28 mouse cellular contexts compared by ENCODE assay signal in the genomic region with DNA sequence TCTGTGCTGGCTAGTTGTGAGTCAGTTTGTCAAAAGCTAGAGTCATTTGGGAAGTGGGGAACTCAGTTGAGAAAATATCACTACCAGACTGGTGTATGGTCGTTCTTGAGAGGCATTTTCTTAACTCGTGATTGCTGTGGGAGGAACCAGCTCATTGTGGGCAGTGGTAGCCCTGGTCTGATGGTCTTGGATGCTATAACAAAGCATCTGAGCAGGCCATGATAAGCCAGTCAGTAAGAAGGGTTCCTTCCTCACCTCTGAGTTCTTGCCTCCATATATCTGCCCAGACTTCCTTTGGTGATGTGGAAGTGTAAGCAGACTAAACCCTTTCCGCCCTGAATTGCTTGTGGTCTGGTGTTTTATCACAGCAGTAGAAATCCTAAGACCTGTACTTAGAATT.
DNase-seq lines count a peak whose midpoint lies in the region; ATAC-seq and TF ChIP-seq lines count a peak whose summit lies in the region.
"Had no signal": no experiment of that assay in that cellular context is flagged by ENCODE, and none has a peak within 500 bp of the region (broad histone marks: within the 10 kb centered on the region; RNA-seq: fewer than 3 reads in every experiment).

No protein-coding gene starts in this region.

- intact Hi-C loops in gastrocnemius, adult 2 months (cut with DNase I): no loop called here
- intact Hi-C loops in gastrocnemius, postnatal 36 days (cut with DNase I): loop anchor here (5.0 kb wide), 1 partner anchor 37 kb away; no protein-coding TSS in a partner anchor
- intact Hi-C loops in left cerebral cortex, postnatal 36 days (cut with DNase I): no loop called here
- intact Hi-C loops in left cerebral cortex, postnatal 10 days (cut with DNase I): no loop called here

- TF ChIP-seq CTCF in gastrocnemius, adult 2 months (IDR thresholded peaks at IDR 0.05): no peak

- H3K4me3 ChIP-seq in gastrocnemius, adult 2 months: no peak overlapping the region
- H3K4me3 ChIP-seq: embryonic facial prominence, embryonic 12.5 days; embryonic facial prominence, embryonic 15.5 days; forebrain, embryonic 12.5 days; forebrain, embryonic 15.5 days; heart, embryonic 12.5 days; heart, embryonic 15.5 days had no signal

- peak; percentile 68 for ATAC-seq in common myeloid progenitor, adult 5-6 weeks (replicated peaks; ENCODE audit: low read depth, poor library complexity, severe bottlenecking)
- ATAC-seq: forebrain, embryonic 15.5 days; hindbrain, postnatal 0 days; intestine, postnatal 0 days had no signal

- no peak for DNase-seq in gastrocnemius, adult 2 months
- no peak for DNase-seq in gastrocnemius, postnatal 36 days
- DNase-seq in CD4-positive, CD25-positive, alpha-beta regulatory T cell, adult 2 months (ENCODE audit: low read depth, low spot score): peak; percentile 8
- DNase-seq in naive thymus-derived CD4-positive, alpha-beta T cell, adult 2 months (ENCODE audit: low read depth): peak; percentile 17
- DNase-seq in left cerebral cortex, postnatal 36 days (ENCODE audit: low spot score in 2 of 2): no peak
- no peak for DNase-seq in urinary bladder, postnatal 25 days (ENCODE audit: low spot score)
- DNase-seq in left cerebral cortex, postnatal 10 days (ENCODE audit: extremely low spot score in 1 of 2, low spot score in 2 of 2): no peak
- DNase-seq: adrenal gland, adult 2 months; adrenal gland, postnatal 14 days; B cell, adult 2 months; cerebellum, adult 11 months; cerebellum, adult 8-10 months; cerebellum, postnatal 10 days; cerebellum, postnatal 36 days; gastrocnemius, postnatal 10 days; heart, adult 18-20 months; heart, postnatal 14 days; heart, postnatal 4 days had no signal

- peak overlapping the region; percentile 74; the same call in 1 of the 2 replicates for H3K27ac ChIP-seq in gastrocnemius, adult 2 months
- H3K27ac ChIP-seq: embryonic facial prominence, embryonic 12.5 days; embryonic facial prominence, embryonic 15.5 days; forebrain, embryonic 12.5 days; forebrain, embryonic 15.5 days; heart, embryonic 15.5 days; hindbrain, embryonic 14.5 days; hindbrain, postnatal 0 days had no signal

Comparison
In these comparisons a context has a peak if more than half of its experiments do, and no peak if none do; other contexts are left out.
1. DNase-seq: peak in CD4-positive, CD25-positive, alpha-beta regulatory T cell, adult 2 months (single experiment) and naive thymus-derived CD4-positive, alpha-beta T cell, adult 2 months (single experiment); none in gastrocnemius, adult 2 months (single experiment), gastrocnemius, postnatal 36 days (0 of 2), left cerebral cortex, postnatal 36 days (0 of 2), urinary bladder, postnatal 25 days (single experiment) and left cerebral cortex, postnatal 10 days (0 of 2).